Mouse (Mus musculus) c-Kit-negative CD71-positive TER-119-positive erythroid progenitor cells, embryonic 14.5 days (primary cell): ENCODE measurements around the gene Impdh2.

Experiments
- DNase-seq: peaks from one replicate; pipeline ENCODE4 v3.0.0-alpha.2; 2013; ENCODE audit warnings: low read depth, low spot score

Impdh2 gene

GRCm38 (mm10) chr9:108560227-108560841, at the start of gene Impdh2:
Gene Impdh2 (plus strand): TSS chr9:108560286.
- DNase-seq: peak; percentile 94

GRCm38 (mm10) chr9:108516380-108517251, 43.5 kb upstream of the Impdh2 start, which contains the start of gene Qrich1:
Gene Qrich1 (plus strand): TSS chr9:108516806.
- peak; percentile 95 for DNase-seq

- peak; percentile 72 for DNase-seq
These were observed 42.7 kb upstream of the Impdh2 start for GRCm38 (mm10) chr9:108517253-108517930.

- no peak for DNase-seq
These were observed 42.2 kb upstream of the Impdh2 start for GRCm38 (mm10) chr9:108517931-108518332.

GRCm38 (mm10) chr9:108521604-108522003, 38.5 kb upstream of the Impdh2 start:
- DNase-seq: no peak

- no peak for DNase-seq
These were observed 36.7 kb upstream of the Impdh2 start for GRCm38 (mm10) chr9:108523341-108523740.

- no peak for DNase-seq
These were observed 34.7 kb upstream of the Impdh2 start for GRCm38 (mm10) chr9:108525400-108525799.

- no peak for DNase-seq
These were observed 29.1 kb upstream of the Impdh2 start for GRCm38 (mm10) chr9:108530954-108531353.

- no peak for DNase-seq
These were observed 28.6 kb upstream of the Impdh2 start for GRCm38 (mm10) chr9:108531496-108531895.

- DNase-seq: no peak
These were observed 19.2 kb upstream of the Impdh2 start for GRCm38 (mm10) chr9:108540846-108541245.

GRCm38 (mm10) chr9:108545986-108546385, 14.1 kb upstream of the Impdh2 start:
- DNase-seq: no peak

- DNase-seq: no peak
These were observed 13.2 kb upstream of the Impdh2 start for GRCm38 (mm10) chr9:108546875-108547274.

- DNase-seq: no peak
These were observed 917 bp upstream of the Impdh2 start for GRCm38 (mm10) chr9:108559169-108559568.

- DNase-seq: no peak
These were observed 3.6 kb downstream of the Impdh2 start for GRCm38 (mm10) chr9:108563671-108564070.

- no peak for DNase-seq
These were observed 4.0 kb downstream of the Impdh2 start for GRCm38 (mm10) chr9:108564131-108564530.

GRCm38 (mm10) chr9:108565881-108566814, 6.1 kb downstream of the Impdh2 start:
- no peak for DNase-seq

- DNase-seq: peak; percentile 88
These were observed 7.0 kb downstream of the Impdh2 start, which contains the start of gene Ndufaf3 for GRCm38 (mm10) chr9:108566815-108567776. Gene Ndufaf3 (minus strand): TSS chr9:108567434.

- no peak for DNase-seq
These were observed 7.9 kb downstream of the Impdh2 start for GRCm38 (mm10) chr9:108567931-108568419.

GRCm38 (mm10) chr9:108568511-108568921, 8.4 kb downstream of the Impdh2 start:
- no peak for DNase-seq
